Mouse (Mus musculus) lung, postnatal 0 days (tissue): ENCODE data around the gene Fam118a.

Experiments
- CTCF ChIP-seq: IDR thresholded peaks from 2 replicates; pipeline ENCODE4 v1.5.1; 2016; ENCODE audit warnings: antibody characterized with exemption, mild to moderate bottlenecking
- EP300 ChIP-seq: IDR thresholded peaks from 2 replicates; pipeline ENCODE4 v1.6.1; 2016; ENCODE audit warnings: antibody characterized with exemption, mild to moderate bottlenecking, control low read depth

DNA sequence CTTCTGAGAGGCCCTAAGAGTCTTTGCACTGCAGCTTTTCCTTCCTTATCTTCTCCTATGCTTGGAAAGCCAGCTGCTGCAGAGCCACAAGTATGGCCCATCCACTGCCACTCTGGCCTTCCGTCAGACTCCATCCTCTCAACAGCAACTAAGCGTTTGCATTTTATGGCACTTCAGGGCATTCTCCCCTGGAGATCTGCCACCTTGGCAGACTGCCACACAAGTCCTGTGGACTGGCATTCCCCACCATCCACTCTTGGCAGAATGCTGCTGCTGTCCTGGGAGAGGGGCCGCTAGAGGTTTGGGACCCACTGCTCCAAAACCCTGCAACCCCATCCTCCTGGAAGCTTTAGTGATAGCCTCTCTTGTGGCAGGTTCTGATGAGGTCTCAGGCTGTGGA is 3.1 kb downstream of the Fam118a start:
- TF ChIP-seq EP300 (no peak), CTCF (no peak)
